Mouse (Mus musculus) heart, embryonic 16.5 days (tissue): ENCODE data around the gene Olfr921. TPM values are rescaled to one million over a fixed set of nuclear protein-coding genes. Genes with fewer than 3 reads are reported as not detected.

Experiments used
- ATAC-seq: fragments of 200-750 bp; cut with Nextera tagmentation; replicated peaks from 2 replicates; pipeline ENCODE4 v1.8.0; 2017; ENCODE audit warnings: moderate number of reproducible peaks; ENCODE audit not compliant: insufficient read depth, low FRiP score; ENCODE audit errors: extremely low read depth
- H3K27ac ChIP-seq: fragments of 300-500 bp; sonication (generic); 2 replicates; pipeline ENCODE4 v1.5.1; 2014; ENCODE audit warnings: mild to moderate bottlenecking, low read length, control low read depth, moderate library complexity
- H3K27me3 ChIP-seq: fragments of 300-500 bp; sonication (generic); 2 replicates; pipeline ENCODE4 v1.6.1; 2014; ENCODE audit warnings: low read length, mixed read lengths; ENCODE audit not compliant: control insufficient read depth, insufficient read depth
- H3K36me3 ChIP-seq: fragments of 300-500 bp; sonication (generic); 2 replicates; pipeline ENCODE4 v1.6.1; 2014; ENCODE audit not compliant: control insufficient read depth, insufficient read depth
- H3K4me1 ChIP-seq: fragments of 300-500 bp; sonication (generic); 2 replicates; pipeline ENCODE4 v1.6.1; 2014; ENCODE audit warnings: low read length, mixed read lengths; ENCODE audit not compliant: control insufficient read depth, insufficient read depth
- H3K4me2 ChIP-seq: fragments of 300-500 bp; sonication (generic); 2 replicates; pipeline ENCODE4 v1.6.1; 2014; ENCODE audit warnings: low read depth, mild to moderate bottlenecking, control low read depth, low read length
- H3K4me3 ChIP-seq: fragments of 300-500 bp; sonication (generic); 2 replicates; pipeline ENCODE4 v1.5.1; 2014; ENCODE audit warnings: mild to moderate bottlenecking, control low read depth, low read length
- H3K9ac ChIP-seq: fragments of 300-500 bp; sonication (generic); 2 replicates; pipeline ENCODE4 v1.6.1; 2014; ENCODE audit warnings: low read length, control low read depth
- H3K9me3 ChIP-seq: fragments of 300-500 bp; sonication (generic); replicated peaks from 2 replicates; pipeline ENCODE4 v1.6.1; 2016; ENCODE audit warnings: low read length; ENCODE audit not compliant: control insufficient read depth
- WGBS: fragments of 180-500 bp; shearing (Covaris S2); extraction: QIAGEN DNeasy Blood & Tissue Kit; methylation state at CpG from one replicate; pipeline ENCODE4 v1.1.7; 2014; 5-methylcytosine and 5-hydroxymethylcytosine counted together
- polyA plus RNA-seq: library from polyadenylated mRNA; unstranded; fragments of >200 nt; fragmentation: Nextera tagmentation; extraction: Ambion mirVana; gene quantifications from 2 replicates; pipeline ENCODE4 v1.2.1, GENCODE M21; 2015

Olfr921 gene
- polyA plus RNA-seq, 1 experiment from 2014 or later, result not detected

DNA sequence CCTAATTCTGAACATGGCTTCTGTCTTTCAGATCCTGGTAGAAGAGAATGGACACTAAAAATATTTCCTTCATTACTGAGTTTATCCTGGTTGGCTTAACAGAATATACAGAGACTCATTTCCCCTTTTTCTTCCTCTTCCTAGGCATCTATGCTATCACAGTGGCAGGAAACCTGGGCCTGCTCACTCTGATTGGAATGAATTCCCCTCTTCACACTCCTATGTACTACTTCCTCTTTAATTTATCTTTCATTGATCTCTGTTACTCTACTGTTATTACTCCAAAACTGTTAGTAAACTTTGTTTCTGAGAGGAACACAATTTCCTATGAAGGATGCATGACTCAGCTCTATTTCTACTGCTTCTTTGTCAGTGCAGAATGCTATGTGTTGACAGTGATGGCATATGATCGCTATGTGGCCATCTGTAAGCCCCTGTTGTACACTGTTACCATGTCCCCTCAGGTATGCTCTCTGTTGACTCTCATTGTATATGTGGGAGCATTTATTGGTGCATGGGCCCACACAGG is 42.7 kb downstream of the Olfr921 start:
- H3K9me3 ChIP-seq, result no peaks in the 10 kb centered on the region; the same call in 1 of the 2 replicates
- no peak for ATAC-seq
- no peak overlapping the region for H3K4me2 ChIP-seq
- H3K27me3 ChIP-seq, result no peaks in the 10 kb centered on the region
- H3K36me3 ChIP-seq, result no peaks in the 10 kb centered on the region
- H3K4me1 ChIP-seq, result no peaks in the 10 kb centered on the region
- H3K27ac ChIP-seq, result no peak overlapping the region
- H3K4me3 ChIP-seq, result no peak overlapping the region
- H3K9ac ChIP-seq, result no peak overlapping the region
- 71% methylated on average over 1 of the region's 1 CpGs for WGBS

DNA sequence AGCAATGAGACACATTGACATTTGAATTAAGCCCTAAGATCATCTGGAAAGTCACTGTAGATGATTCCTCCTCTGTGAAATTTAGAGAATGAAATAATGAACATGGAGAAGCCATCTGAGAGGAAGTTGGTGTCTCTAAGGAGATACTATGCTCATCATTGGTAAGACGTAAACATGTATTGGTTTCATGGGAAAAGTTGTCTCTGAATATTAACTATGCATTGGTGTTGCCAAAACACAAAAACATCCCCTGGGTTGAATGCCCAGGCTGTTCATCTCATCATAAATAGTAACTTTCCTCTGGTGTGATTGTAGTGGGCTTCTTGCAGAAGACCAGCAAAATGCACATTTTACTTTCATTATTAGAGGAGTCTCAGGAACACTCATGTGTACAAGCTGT is 53.4 kb downstream of the Olfr921 start, which contains the start of gene Olfr923:
Gene Olfr923 (plus strand): TSS at position 301 of the 400 bp plus-strand sequence.
- no peaks in the 10 kb centered on the region for H3K36me3 ChIP-seq
- no peaks in the 10 kb centered on the region for H3K4me1 ChIP-seq
- no peak within 1 kb of the TSS for H3K4me3 ChIP-seq
- no peak within 1 kb of the TSS for H3K9ac ChIP-seq
- H3K4me2 ChIP-seq, result no peak within 1 kb of the TSS
- no peak within 1 kb of the TSS for H3K27ac ChIP-seq
- WGBS, result 80% methylated on average over 1 of the region's 1 CpGs
- no peak for ATAC-seq
- no peaks in the 10 kb centered on the region for H3K9me3 ChIP-seq
- no peaks in the 10 kb centered on the region for H3K27me3 ChIP-seq

Other genes starting within 250 kb of the Olfr921 start
- gene Olfr910, start 235.2 kb upstream of the Olfr921 start, polyA plus RNA-seq, result not detected in 2 replicates
- not detected in 2 replicates for gene Olfr912, start 192.9 kb upstream of the Olfr921 start, polyA plus RNA-seq
- gene Olfr913, start 180.3 kb upstream of the Olfr921 start, polyA plus RNA-seq, result not detected in 2 replicates
- gene Olfr914, start 168.0 kb upstream of the Olfr921 start, polyA plus RNA-seq, result not detected in 2 replicates
- gene Olfr916, start 113.2 kb upstream of the Olfr921 start, polyA plus RNA-seq, result not detected in 2 replicates
- not detected in 2 replicates for gene Olfr917, start 107.2 kb upstream of the Olfr921 start, polyA plus RNA-seq
- not detected in 2 replicates for gene Olfr918, start 98.5 kb upstream of the Olfr921 start, polyA plus RNA-seq
- gene Olfr919, start 69.4 kb upstream of the Olfr921 start, polyA plus RNA-seq, result not detected in 2 replicates
- 21.3 and 26.2 TPM in 2 replicates for gene Vwa5a, start 54.8 kb upstream of the Olfr921 start, polyA plus RNA-seq
- gene Olfr920, start 20.8 kb upstream of the Olfr921 start, polyA plus RNA-seq, result 0.06 and 0.07 TPM in 2 replicates
- not detected in 2 replicates for gene Olfr922, start 41.5 kb downstream of the Olfr921 start, polyA plus RNA-seq
- gene Olfr923, start 53.5 kb downstream of the Olfr921 start, polyA plus RNA-seq, result not detected in 2 replicates
- not detected in 2 replicates for gene Olfr924, start 71.4 kb downstream of the Olfr921 start, polyA plus RNA-seq
- gene Olfr26, start 82.0 kb downstream of the Olfr921 start, polyA plus RNA-seq, result not detected in 2 replicates
- not detected in 2 replicates for gene Olfr926, start 104.1 kb downstream of the Olfr921 start, polyA plus RNA-seq
- not detected in 2 replicates for gene Olfr930, start 156.7 kb downstream of the Olfr921 start, polyA plus RNA-seq
- gene Olfr933, start 199.2 kb downstream of the Olfr921 start, polyA plus RNA-seq, result not detected in 2 replicates
- not detected in 2 replicates for gene Olfr934, start 215.2 kb downstream of the Olfr921 start, polyA plus RNA-seq
- gene Olfr935, start 226.6 kb downstream of the Olfr921 start, polyA plus RNA-seq, result not detected in 2 replicates